Mouse (Mus musculus): Measurements from ENCODE around the gene Hist1h2ad. TPM values are rescaled to one million over a fixed set of nuclear protein-coding genes. Genes with fewer than 3 reads are reported as not detected.
"Not testable (repeated sequence)": the region's sequence is repeated elsewhere in the genome, so short reads cannot be mapped to it uniquely, and the experiment has no call there.

Hist1h2ad gene
- polyA plus RNA-seq, 1 experiment from 2014 or later = 1.8 TPM

DNA sequence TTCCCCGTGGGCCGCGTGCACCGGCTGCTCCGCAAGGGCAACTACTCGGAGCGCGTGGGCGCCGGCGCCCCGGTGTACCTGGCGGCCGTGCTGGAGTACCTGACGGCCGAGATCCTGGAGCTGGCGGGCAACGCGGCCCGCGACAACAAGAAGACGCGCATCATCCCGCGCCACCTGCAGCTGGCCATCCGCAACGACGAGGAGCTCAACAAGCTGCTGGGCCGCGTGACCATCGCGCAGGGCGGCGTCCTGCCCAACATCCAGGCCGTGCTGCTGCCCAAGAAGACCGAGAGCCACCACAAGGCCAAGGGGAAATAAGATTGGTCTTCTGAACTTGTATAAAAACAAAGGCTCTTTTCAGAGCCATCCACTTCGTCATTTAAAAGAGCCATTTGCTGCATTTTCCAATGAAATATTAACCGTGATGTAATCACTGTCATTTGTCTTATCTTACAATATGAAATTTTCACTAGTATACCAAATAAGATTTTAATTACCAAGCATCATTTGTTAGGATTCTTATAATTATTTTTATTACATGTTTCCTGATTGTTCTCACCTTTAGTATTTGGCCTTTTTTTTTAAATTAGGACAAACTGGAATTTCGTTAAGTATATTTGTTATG, 477 bp downstream of the Hist1h2ad start:
- not testable (repeated sequence) for H3K9me3 ChIP-seq; ATAC-seq (ENCODE audit: low FRiP score, low read depth); H3K36me3 ChIP-seq; H3K27me3 ChIP-seq
- Histone ChIP-seq H3K27ac (replicated peaks) (peak overlapping the region; percentile 87), H3K9ac (replicated peaks) (0 out of 2 replicates have a peak overlapping the region, but pooled peaks have one; percentile 46), H3K4me1 (peaks cover 32% of the 10 kb centered on the region), H3K4me3 (peak overlapping the region; percentile 47), H3K4me2 (replicated peaks) (peak overlapping the region; percentile 68)
- WGBS = under 1% methylated on average over 10 of the region's 39 CpGs

DNA sequence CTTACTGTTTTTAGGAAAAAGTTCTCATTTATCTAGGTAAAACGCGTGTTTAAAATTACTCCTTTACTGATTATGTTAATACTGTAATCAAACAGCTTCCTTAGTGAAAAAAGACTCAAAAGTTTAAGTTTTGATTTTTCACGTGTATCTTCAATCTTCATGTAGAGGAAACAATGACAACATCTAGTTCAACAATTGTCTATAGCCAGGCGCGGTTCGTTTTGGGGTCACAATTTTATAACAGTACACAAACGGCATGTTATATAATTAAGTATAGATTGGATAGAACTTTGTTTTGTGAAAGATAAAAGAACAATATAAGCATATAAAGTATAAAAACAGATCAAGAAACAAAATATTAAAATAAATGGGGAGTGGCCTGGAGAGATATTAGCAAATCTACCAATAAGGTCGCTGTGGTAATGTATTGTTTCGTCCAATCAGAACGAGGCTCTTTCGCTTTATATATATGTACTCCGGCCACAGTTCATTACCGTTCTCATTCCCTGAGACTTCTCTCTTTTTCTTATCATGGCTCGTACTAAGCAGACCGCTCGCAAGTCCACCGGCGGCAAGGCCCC, 1.2 kb downstream of the Hist1h2ad start, which contains the start of gene Hist1h3d:
Hist1h3d (plus strand) TSS at position 493 of the 581 bp plus-strand sequence.
- H3K9ac ChIP-seq (replicated peaks) = peak within 1 kb of the TSS; percentile 75
- H3K27me3 ChIP-seq = no peaks in the 10 kb centered on the region
- WGBS = under 1% methylated on average over 18 of the region's 18 CpGs
- H3K9me3 ChIP-seq = no peaks in the 10 kb centered on the region
- peak within 1 kb of the TSS; percentile 87 for H3K27ac ChIP-seq (replicated peaks)
- H3K4me3 ChIP-seq = peak within 1 kb of the TSS; percentile 47
- peak within 1 kb of the TSS; percentile 66 for H3K4me2 ChIP-seq (replicated peaks)
- no peaks in the 10 kb centered on the region for H3K36me3 ChIP-seq
- peak; percentile 59 for ATAC-seq (ENCODE audit: low FRiP score, low read depth)
- H3K4me1 ChIP-seq = peaks cover 29% of the 10 kb centered on the region

DNA sequence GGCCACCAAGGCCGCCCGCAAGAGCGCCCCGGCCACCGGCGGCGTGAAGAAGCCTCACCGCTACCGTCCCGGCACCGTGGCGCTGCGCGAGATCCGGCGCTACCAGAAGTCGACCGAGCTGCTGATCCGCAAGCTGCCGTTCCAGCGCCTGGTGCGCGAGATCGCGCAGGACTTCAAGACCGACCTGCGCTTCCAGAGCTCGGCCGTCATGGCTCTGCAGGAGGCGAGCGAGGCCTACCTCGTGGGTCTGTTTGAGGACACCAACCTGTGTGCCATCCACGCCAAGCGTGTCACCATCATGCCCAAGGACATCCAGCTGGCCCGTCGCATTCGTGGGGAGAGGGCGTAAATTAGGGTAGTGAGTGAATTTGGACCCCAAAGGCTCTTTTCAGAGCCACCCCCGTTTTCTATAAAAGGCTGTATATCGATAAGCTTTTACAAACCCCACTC, 1.7 kb downstream of the Hist1h2ad start:
- ATAC-seq (ENCODE audit: low FRiP score, low read depth); H3K27me3 ChIP-seq: not testable (repeated sequence)
- WGBS = under 1% methylated on average over 9 of the region's 40 CpGs

DNA sequence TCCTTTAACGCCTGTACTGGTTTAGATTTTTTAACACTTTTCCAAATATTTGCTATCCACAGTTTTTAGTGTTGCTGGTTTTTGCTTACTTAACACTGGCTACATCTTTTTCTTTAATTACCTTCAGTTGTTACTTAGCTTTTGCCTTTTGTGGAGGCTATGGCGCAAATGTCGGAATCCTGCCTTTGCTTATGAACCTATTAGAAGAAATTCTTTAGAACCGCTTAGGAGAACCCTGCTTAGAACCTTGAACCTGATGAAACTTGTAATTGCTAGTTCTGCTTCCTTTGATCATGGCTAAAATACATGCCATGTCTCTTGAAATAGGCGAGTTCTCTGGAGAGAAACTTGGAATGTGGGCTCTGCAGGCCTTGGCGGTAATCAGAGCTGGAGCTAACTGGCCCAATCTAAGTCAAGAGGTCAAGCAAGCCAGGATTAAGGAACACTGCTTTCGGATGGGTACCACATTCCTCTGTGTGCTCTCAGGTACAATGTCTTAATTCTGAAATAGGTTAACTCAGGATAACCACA, 2.2 kb downstream of the Hist1h2ad start:
- 2% methylated on average over 7 of the region's 7 CpGs for WGBS
- Histone ChIP-seq H3K27me3 (no peaks in the 10 kb centered on the region), H3K4me2 (replicated peaks) (peak overlapping the region; percentile 66), H3K9me3 (no peaks in the 10 kb centered on the region), H3K4me1 (peaks cover 29% of the 10 kb centered on the region), H3K27ac (replicated peaks) (peak overlapping the region; percentile 80), H3K9ac (replicated peaks) (peak overlapping the region; percentile 75), H3K36me3 (no peaks in the 10 kb centered on the region), H3K4me3 (peak overlapping the region; percentile 47)
- ATAC-seq (ENCODE audit: low FRiP score, low read depth) = no peak

More for the DNA sequence above, 1.7 kb downstream of the Hist1h2ad start:
- H3K9me3 ChIP-seq, H3K36me3 ChIP-seq: not testable (repeated sequence)
- peaks cover 29% of the 10 kb centered on the region for H3K4me1 ChIP-seq
- peak overlapping the region; percentile 66 for H3K4me2 ChIP-seq (replicated peaks)
- peak overlapping the region; percentile 80 for H3K27ac ChIP-seq (replicated peaks)
- H3K4me3 ChIP-seq = peak overlapping the region; percentile 47
- H3K9ac ChIP-seq (replicated peaks) = peak overlapping the region; percentile 75

DNA sequence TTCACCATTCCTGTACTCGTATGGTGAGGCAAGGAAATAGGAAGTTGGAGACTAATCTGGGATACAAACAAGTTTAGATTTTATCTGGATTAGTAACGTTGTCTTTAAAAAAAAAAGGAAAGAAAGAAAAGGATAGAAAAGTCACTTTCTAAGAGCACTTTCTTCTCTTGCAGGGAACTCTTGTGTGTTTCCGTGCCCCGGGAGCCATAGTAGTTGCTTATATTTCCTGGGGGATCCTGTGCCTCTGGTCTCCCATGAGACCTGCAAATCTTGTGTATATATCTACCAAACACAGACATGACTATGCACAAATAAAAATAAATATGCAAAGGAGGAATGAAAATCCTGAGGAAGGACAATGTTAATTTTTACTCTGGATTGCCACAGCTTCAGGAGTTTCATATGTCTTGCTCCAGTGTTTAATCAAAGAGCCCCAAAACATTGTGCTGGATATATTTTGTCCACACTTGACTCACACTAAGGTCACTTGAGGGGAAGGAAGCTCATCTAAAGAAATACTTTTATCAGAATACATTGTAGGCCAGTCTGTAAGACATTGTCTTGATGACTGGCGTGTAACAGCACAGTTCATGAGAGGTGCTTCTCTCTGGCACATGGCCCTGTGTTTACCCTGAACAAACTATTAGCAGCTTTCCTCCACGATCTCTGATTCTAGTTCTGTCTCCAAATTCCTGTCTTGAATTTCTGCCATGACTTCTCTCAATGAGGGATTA, 2.9 kb downstream of the Hist1h2ad start:
- 51% methylated on average over 6 of the region's 6 CpGs for WGBS

DNA sequence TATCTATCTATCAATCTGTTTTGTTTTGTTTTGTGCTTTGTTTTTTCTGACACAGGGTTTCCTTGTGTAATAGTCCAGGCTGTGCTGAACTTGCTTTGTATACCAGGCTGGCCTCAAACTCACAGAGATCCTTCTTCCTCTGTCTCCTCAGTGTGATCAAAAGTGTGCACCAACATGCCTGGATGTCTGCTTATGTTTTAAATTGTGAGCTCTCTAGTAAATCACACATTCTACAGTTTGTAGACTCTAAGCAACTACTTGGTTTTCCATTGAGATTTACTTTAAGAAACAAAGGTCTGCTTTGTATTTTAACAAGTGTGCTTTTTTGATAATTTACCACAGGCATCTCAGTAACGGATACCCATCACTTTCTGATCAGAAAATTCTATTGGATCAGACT, 3.7 kb downstream of the Hist1h2ad start:
- Histone ChIP-seq H3K27me3 (no peaks in the 10 kb centered on the region), H3K9ac (replicated peaks) (no peak overlapping the region), H3K36me3 (no peaks in the 10 kb centered on the region), H3K9me3 (no peaks in the 10 kb centered on the region), H3K4me3 (no peak overlapping the region), H3K4me1 (peaks cover 32% of the 10 kb centered on the region), H3K4me2 (replicated peaks) (no peak overlapping the region), H3K27ac (replicated peaks) (no peak overlapping the region)
- ATAC-seq (ENCODE audit: low FRiP score, low read depth) = no peak
- WGBS = 90% methylated on average over 1 of the region's 1 CpGs

More for the DNA sequence above, 2.9 kb downstream of the Hist1h2ad start:
- no peak for ATAC-seq (ENCODE audit: low FRiP score, low read depth)
- Histone ChIP-seq H3K4me3 (peak overlapping the region; percentile 47), H3K27ac (replicated peaks) (peak overlapping the region; percentile 80), H3K9me3 (no peaks in the 10 kb centered on the region), H3K36me3 (no peaks in the 10 kb centered on the region), H3K9ac (replicated peaks) (peak overlapping the region; percentile 75), H3K27me3 (no peaks in the 10 kb centered on the region), H3K4me1 (peaks cover 30% of the 10 kb centered on the region), H3K4me2 (replicated peaks) (peak overlapping the region; percentile 66)

DNA sequence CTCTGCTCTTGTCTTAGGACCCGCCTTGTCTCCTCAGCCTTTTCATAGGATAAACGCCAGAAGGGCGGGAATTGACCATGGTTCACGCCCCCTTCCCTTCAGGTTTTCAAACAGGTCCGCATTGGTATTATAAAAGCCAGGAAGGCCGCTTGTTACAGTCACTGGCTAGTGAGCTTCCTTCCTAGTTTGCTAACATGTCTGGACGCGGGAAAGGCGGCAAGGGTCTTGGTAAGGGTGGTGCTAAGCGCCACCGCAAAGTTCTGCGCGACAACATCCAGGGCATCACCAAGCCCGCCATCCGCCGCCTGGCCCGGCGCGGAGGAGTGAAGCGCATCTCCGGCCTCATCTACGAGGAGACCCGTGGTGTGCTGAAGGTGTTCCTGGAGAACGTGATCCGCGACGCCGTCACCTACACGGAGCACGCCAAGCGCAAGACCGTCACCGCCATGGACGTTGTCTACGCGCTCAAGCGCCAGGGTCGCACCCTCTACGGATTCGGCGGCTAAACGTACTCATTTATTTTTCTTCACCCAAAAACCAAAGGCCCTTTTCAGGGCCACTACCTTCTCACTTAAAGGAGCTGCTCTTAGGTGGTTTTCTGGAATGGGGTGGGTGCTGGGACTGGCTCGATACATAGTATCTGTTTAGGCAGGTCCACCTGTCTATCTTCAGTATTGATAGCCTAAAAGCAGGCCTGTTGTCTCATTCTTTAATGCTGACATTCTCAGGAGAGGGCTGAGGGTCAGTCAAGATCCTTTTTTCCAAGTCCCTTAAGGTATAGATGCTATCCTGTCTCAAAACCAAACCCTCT, 7.4 kb downstream of the Hist1h2ad start, which contains the start of gene Hist1h4d:
Hist1h4d (plus strand) TSS at position 191 of the 811 bp plus-strand sequence.
- Histone ChIP-seq H3K4me2 (replicated peaks) (peak within 1 kb of the TSS; percentile 82), H3K4me1 (peaks cover 38% of the 10 kb centered on the region), H3K9ac (replicated peaks) (peak within 1 kb of the TSS; percentile 70), H3K27me3 (no peaks in the 10 kb centered on the region), H3K9me3 (no peaks in the 10 kb centered on the region), H3K4me3 (peak within 1 kb of the TSS; percentile 51), H3K27ac (replicated peaks) (peak within 1 kb of the TSS; percentile 95), H3K36me3 (no peaks in the 10 kb centered on the region)
- under 1% methylated on average over 43 of the region's 43 CpGs for WGBS
- peak; percentile 89 for ATAC-seq (ENCODE audit: low FRiP score, low read depth)

DNA sequence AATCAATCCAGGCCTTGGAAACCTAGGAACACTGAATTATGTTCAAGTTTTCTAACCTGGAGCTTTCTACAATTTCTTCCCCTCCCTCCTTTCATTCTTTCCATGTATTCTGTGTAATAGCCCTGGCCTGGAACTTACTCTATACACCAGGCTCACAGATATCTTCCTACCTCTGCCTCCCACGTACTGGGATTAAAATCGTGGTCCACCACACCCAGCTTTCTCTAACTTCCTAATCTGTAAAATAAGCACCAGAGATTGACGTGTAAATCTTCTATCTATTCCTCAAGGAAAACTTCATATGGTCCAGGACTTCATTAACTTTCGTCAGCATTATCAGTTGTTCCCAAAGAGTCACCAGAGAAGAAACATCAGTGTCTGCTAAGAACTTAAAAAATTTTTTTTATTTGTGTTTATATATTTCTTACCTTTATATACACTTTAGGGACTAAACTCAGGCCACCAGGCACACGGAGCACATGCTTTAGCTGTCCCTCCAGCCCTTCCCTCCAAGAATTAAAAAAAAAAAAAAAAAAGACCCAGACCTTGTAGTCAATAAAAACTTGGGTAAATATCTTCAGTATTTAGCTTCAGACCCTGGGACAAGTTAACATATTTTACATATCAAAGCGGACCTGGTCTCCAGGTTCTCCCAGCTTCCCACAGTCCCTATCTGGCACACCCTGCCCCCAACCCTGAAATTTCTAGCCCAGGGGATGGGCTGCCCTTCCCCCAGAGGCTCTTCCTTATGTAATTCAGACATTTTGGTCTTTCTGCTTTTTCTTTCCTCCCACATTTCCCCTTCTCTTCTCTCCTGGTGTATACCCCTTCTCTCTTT, 8.3 kb downstream of the Hist1h2ad start:
- Histone ChIP-seq H3K4me1 (peaks cover 34% of the 10 kb centered on the region), H3K9me3 (no peaks in the 10 kb centered on the region), H3K27me3 (no peaks in the 10 kb centered on the region), H3K4me3 (peak overlapping the region; percentile 51), H3K4me2 (replicated peaks) (peak overlapping the region; percentile 82), H3K27ac (replicated peaks) (peak overlapping the region; percentile 95), H3K9ac (replicated peaks) (peak overlapping the region; percentile 70), H3K36me3 (no peaks in the 10 kb centered on the region)
- WGBS = 4% methylated on average over 6 of the region's 6 CpGs
- ATAC-seq (ENCODE audit: low FRiP score, low read depth) = no peak

DNA sequence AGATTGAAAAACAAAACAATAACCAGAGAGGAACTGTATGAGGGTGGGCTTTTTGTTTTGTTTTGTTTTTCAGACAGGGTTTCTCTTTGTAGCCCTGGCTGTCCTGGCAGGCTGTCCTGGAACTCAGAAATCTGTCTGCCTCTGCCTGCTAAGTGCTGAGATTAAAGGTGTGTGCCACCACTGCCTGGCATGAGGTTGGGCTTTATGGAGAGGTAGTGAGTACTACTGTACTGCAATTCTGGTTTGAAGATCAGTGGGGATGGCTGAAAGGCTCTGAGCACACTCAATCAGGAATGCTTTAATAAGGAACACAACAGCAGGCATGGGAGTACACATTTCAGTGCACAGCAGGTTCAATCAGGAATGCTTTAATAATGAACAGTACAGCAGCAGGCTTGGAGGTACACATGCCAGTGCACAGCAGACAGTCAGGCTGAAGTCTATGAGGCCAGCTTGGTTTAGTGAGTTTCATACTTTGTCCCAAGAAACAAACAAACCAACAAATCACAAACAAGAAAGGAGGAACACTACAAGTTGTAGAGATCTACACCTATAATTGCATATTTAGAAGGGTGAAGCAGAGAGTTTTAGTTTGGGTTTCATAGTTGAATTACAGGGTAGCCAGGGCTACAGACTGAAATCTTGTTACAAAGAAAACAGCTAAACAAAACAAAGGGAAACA, 9.3 kb downstream of the Hist1h2ad start:
- no peaks in the 10 kb centered on the region for H3K27me3 ChIP-seq
- peak overlapping the region; percentile 82 for H3K4me2 ChIP-seq (replicated peaks)
- peaks cover 34% of the 10 kb centered on the region for H3K4me1 ChIP-seq
- H3K9me3 ChIP-seq = no peaks in the 10 kb centered on the region
- H3K4me3 ChIP-seq = no peak overlapping the region
- ATAC-seq (ENCODE audit: low FRiP score, low read depth) = no peak
- peak overlapping the region; percentile 95 for H3K27ac ChIP-seq (replicated peaks)
- no peak overlapping the region for H3K9ac ChIP-seq (replicated peaks)
- no peaks in the 10 kb centered on the region for H3K36me3 ChIP-seq

DNA sequence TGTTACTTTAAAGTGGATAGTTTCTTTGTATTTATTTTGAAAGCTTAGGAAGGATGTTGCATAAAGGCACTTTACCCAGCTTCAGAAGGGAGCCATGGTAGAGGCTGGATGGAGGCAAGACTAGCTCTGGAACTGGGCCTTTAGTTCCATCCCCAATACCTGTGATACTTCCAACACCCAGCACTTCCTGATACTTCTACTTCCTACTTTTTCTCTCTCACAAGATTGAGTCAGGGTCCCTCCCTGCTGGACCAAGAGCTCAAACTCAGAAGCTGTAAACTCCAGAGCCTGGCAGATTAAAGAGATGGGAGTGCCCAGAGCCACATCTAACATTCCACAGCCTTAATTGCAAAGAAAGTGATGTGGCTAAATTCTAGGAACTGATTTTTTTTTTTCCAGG, 10.2 kb downstream of the Hist1h2ad start:
- H3K4me3 ChIP-seq = peak overlapping the region; percentile 48; the same call in 1 of the 2 replicates
- ATAC-seq (ENCODE audit: low FRiP score, low read depth) = no peak

More for the DNA sequence above, 10.2 kb downstream of the Hist1h2ad start:
- H3K9me3 ChIP-seq = no peaks in the 10 kb centered on the region
- H3K36me3 ChIP-seq = no peaks in the 10 kb centered on the region
- peak overlapping the region; percentile 62; the same call in 1 of the 2 replicates for H3K9ac ChIP-seq (replicated peaks)
- H3K27ac ChIP-seq (replicated peaks) = peak overlapping the region; percentile 95
- H3K4me2 ChIP-seq (replicated peaks) = peak overlapping the region; percentile 77
- peaks cover 34% of the 10 kb centered on the region for H3K4me1 ChIP-seq
- no peaks in the 10 kb centered on the region for H3K27me3 ChIP-seq
